Mouse (Mus musculus) frontal cortex, postnatal 10 days (tissue): ENCODE data around the gene Vamp2.

Experiments
- DNase-seq, 2 experiments: peaks; one replicate each; pipeline ENCODE4 v3.0.0; 2022; ENCODE audit warnings: low spot score in 2 of 2, mixed read lengths in 1 of 2

The Vamp2 gene

DNA sequence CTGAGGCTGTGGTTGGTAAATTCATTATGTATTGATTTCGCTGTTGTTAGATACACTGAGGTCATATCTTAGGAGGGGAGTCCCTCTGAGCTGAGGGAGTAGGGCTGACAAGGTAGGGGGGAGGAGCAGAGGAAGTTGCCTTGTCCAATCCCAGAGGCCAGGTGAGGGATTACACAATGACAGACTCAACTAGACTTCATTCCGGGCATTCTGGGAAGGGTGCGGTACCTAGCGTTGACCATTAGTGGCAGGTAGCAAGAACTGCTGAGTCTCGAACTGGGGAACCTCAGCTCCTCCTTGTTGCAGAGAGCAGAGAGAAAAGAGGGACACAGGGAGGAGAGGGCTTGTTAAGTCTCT is 45.3 kb downstream of the Vamp2 start:
- DNase-seq = no peak

DNA sequence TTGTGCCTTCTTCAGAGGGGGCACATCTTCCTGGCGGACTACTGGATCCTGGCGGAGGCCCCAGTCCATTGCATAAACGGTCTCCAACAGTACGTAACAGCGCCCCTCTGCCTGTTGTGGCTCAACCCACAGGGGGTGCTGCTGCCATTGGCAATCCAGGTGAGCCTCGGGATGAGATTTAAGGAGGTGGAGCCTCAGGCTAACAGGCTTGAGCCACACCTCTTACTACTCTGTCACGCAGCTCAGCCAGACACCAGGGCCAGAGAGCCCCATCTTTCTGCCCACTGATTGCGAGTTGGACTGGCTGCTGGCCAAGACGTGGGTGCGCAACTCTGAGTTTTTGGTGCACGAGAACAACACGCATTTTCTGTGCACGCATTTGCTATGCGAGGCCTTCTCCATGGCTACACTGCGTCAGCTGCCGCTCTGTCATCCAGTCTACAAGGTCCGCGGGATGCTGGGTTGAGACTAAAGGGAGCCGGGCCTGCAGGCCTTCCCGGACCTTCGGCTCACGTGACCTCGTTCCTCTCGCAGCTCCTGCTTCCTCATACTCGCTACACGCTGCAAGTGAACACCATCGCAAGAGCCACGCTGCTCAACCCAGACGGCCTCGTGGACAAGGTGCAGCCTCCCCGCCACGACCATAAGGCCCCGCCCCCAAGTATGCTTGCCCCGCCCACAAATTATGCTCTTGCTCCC is 45.8 kb downstream of the Vamp2 start:
- peak; percentile 71 to 82 for DNase-seq

DNA sequence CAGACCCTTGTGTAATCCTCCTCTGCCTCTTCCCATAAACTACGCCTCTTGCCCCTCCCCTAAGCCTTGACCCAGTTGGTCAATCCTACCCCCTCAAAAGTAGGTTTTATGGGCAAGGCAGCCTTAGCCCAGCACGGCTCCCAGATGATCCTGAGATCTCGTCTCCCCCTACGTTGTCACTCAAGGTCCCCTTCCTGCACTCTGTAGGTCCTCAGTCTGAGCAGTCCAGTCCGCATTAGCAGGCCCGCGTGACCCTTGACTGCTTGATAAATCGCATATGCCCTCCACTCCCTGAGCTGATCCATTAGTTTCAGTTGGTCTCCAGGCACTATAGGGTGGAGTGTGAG is 46.3 kb downstream of the Vamp2 start:
- no peak for DNase-seq

DNA sequence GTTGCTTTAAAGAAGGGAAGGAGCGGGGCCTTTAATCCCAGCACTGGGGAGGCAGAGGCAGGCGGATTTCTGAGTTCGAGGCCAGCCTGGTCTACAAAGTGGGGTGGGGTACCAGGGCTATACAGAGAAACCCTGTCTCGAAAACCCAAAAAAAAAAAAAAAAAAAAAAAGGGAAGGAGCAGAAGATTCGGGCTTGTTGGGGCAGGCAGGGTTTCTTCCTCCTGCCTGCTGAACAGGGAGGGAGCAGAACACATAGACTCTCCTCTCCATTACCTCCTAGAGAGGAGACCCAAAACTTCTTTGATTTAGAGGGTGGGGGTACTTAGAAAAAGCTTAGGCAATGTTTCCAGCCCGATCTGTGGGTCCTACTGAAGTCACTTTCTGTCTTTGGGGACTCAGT is 47.1 kb downstream of the Vamp2 start:
- no peak for DNase-seq
